Mouse (Mus musculus) gastrocnemius, adult 2 months (tissue): ENCODE data around the gene Sirt4. TPM values are rescaled to one million over a fixed set of nuclear protein-coding genes. Genes with fewer than 3 reads are reported as not detected.

Experiments
- DNase-seq: peaks from one replicate; pipeline ENCODE4 v3.0.0; 2022
- H3K27ac ChIP-seq: fragments of 200-600 bp; 2 replicates; pipeline ENCODE4 v1.8.1; 2022; ENCODE audit warnings: mild to moderate bottlenecking
- H3K4me3 ChIP-seq: fragments of 200-600 bp; 2 replicates; pipeline ENCODE4 v1.8.1; 2022; ENCODE audit warnings: mild to moderate bottlenecking, moderate library complexity
- CTCF ChIP-seq: fragments of 200-600 bp; IDR thresholded peaks from 2 replicates; pipeline ENCODE4 v1.8.1; 2022; ENCODE audit warnings: antibody characterized with exemption, mild to moderate bottlenecking, moderate library complexity
- intact Hi-C: fragments of 180-260 bp; cut with DNase I; formaldehyde crosslinking; loops from one replicate; pipeline ENCODE4 v1.15.1; 2025
- total RNA-seq, 2 experiments: library from RNA; stranded (reverse); gene quantifications; 2 replicates each; pipeline ENCODE4 v1.2.3; 2021

Sirt4 gene
- total RNA-seq, 2 experiments from 2014 or later: 10.9 to 17.3 TPM

DNA sequence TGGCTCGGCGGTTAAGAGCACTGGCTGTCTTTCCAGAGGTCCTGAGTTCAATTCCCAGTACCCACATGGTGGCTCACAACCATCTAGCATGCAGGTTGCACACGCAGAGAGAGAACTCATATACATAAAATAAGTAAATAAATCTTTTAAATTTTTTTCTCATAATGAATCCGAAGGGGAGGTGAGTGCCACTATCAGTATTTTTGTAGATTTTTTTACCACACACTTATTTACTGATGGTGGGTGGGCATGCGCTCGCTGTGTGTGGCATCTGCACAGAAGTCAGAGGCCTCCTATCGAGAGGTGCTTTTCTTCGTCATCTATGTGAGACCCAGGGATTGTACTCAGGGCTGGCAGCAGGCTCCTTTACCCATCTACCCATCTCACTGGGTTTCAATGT, 2.8 kb upstream of the Sirt4 start:
- no peak overlapping the region for H3K4me3 ChIP-seq
- TF ChIP-seq CTCF: no peak
- intact Hi-C loops: no loop called here
- DNase-seq: no peak
- no peak overlapping the region for H3K27ac ChIP-seq

DNA sequence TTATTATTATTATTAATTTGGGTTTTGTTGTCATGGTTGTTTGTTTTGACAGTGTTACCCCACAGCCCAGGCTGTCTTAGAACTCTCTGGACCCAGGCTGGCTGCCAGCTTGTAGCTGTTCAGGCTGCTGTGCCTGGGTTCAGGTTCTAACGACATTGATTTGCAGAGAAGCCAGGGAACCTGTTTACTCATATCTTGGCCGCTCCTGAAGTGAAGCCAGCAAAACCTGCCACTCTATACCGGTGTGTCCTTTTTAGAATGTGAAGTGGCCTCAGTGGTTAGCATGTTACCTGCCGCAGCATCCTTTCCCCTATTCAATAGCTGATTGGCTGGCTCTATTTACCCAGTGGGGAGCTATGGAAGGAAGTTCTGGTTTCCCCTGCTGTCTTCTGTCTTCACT, 2.2 kb upstream of the Sirt4 start:
- Histone ChIP-seq H3K27ac (no peak overlapping the region), H3K4me3 (no peak overlapping the region)
- no peak for DNase-seq
- TF ChIP-seq CTCF: no peak
- intact Hi-C loops: no loop called here

DNA sequence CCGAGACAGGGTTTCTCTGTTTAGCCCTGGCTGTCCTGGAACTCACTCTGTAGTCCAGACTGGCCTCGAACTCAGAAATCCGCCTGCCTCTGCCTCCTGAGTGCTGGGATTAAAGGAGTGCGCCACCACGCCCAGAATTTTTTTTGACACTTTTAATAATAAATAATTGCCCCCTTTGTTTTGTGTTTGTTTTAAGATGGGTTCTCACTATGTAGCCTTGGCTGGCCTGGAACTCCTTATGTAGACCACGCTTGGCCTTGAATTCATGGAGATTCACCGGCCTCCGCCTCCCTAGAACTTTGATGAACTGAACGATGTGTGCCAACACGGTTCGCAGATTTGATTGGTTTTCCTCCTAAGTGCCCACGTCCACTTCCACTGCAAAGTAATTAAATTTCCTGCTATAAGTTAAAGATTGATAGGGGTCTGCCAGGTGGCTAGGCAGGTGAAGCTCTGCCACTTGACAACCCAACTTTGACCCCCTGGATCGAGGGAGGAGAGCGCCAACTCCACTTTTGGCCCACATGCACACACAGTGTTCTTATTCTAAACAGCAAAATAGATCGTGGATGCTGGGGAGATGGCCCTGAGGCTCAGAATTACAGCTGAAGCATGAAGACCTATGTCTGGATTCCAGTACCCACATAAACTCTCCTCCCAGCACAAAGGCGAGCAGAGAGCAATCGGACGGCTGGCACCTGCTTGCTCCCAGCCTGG, 1.1 kb upstream of the Sirt4 start:
- no peak for DNase-seq
- no peak for TF ChIP-seq CTCF
- H3K4me3 ChIP-seq: no peak overlapping the region
- H3K27ac ChIP-seq: no peak overlapping the region
- intact Hi-C loops: no loop called here

- intact Hi-C loops: no loop called here
- no peak for DNase-seq
- peak overlapping the region; percentile 77 for H3K4me3 ChIP-seq
- TF ChIP-seq CTCF: no peak
- peak overlapping the region; percentile 91 for H3K27ac ChIP-seq
These were observed 471 bp upstream of the Sirt4 start for GRCm38 (mm10) chr5:115484996-115485395.

DNA sequence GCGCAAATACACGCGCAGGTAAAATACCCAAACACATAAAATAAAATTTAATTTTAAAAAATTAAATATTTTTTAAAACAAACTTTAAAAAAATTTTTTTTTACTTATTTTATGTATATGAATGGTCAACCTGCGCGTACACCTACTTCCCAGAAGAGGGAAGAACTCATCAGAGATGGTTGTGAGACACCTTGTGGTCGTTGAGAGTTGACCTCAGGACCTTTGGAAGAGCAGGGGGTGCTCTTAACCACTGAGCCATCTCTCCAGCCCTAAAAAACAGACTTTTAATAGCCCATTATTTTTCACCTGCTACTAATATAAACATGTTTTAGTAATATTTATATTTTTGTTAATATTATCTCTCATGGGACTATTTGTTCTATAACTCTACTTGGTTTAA, 1.1 kb downstream of the Sirt4 start:
- peak; percentile 40; the same call in 1 of the 2 replicates for TF ChIP-seq CTCF
- DNase-seq: no peak
- intact Hi-C loops: no loop called here
- H3K27ac ChIP-seq: peak overlapping the region; percentile 91; the same call in 1 of the 2 replicates
- H3K4me3 ChIP-seq: peak overlapping the region; percentile 77

GRCm38 (mm10) chr5:115482390-115483265, 1.9 kb downstream of the Sirt4 start:
- DNase-seq: no peak
- intact Hi-C loops: no loop called here
- H3K4me3 ChIP-seq: no peak overlapping the region
- H3K27ac ChIP-seq: no peak overlapping the region
- TF ChIP-seq CTCF: no peak

DNA sequence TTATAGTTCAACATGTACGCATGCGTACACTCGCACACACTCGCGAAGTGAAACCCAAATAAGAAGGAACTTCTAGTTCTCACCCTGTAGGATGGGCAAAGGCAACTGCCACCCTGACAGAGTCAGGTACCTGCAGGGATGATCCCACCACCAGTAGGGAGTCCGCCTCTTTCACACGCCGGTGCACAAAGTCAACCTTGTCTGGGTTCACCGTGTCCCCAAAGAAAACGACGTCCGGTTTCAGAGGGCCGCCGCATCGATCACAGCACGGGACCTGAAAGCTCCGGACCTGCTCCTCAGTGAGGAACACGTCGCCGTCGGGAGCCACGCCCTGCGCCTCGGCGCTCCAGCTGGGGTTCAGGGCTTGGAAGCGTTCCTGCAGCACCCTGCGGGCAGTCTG, 4.4 kb downstream of the Sirt4 start:
- intact Hi-C loops: no loop called here
- peak; percentile 34 for DNase-seq
- TF ChIP-seq CTCF: no peak
- peak overlapping the region; percentile 47 for H3K4me3 ChIP-seq
- no peak overlapping the region for H3K27ac ChIP-seq

- Histone ChIP-seq H3K4me3 (no peak overlapping the region; the same call in 1 of the 2 replicates), H3K27ac (no peak overlapping the region)
- intact Hi-C loops: no loop called here
- DNase-seq: no peak
- TF ChIP-seq CTCF: no peak
These were observed 5.0 kb downstream of the Sirt4 start for GRCm38 (mm10) chr5:115479561-115479960.

GRCm38 (mm10) chr5:115476107-115476727, 8.3 kb downstream of the Sirt4 start:
- peak overlapping the region; percentile 67 for H3K4me3 ChIP-seq
- intact Hi-C loops: no loop called here
- TF ChIP-seq CTCF: no peak
- DNase-seq: no peak
- H3K27ac ChIP-seq: peak overlapping the region; percentile 85

DNA sequence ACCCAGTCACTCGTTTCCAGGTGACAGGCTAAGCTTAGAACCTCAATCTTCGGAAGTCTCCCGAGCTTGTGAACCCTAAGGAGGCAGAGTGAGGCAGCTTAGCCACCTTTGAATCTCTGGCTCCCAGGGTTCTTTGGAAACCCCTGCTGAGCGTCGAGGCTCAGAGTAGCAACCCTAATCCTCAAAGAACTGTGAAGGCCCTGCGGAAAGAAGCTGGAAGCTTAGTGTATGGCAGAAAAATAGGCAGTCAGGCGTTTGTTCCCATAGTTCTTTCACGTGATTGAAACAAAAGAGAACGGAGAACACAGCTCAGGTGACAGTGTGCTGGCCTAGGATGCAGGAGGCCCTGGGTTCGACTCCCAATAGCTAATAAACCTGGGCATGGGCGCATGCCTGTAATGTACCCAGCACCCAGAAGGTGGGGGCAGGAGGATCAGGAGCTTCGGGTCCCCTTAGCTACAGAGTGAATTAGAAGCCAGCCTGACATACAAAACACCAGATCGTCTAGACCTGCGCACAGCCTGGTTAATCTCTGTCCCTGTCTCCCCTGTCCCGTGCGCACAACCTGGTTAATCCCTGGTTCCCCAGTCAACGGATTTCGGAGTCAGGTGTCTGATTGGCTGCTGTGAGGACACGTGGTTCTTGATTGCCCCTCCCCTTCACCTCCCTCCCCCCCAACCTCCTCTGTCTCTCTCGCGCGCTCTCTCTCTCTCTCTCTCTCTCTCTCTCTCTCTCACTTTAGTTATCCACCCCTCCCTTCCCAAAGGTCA, 9.0 kb downstream of the Sirt4 start:
- no peak for TF ChIP-seq CTCF
- intact Hi-C loops: no loop called here
- peak overlapping the region; percentile 67 for H3K4me3 ChIP-seq
- DNase-seq: peak; percentile 74
- peak overlapping the region; percentile 85 for H3K27ac ChIP-seq

DNA sequence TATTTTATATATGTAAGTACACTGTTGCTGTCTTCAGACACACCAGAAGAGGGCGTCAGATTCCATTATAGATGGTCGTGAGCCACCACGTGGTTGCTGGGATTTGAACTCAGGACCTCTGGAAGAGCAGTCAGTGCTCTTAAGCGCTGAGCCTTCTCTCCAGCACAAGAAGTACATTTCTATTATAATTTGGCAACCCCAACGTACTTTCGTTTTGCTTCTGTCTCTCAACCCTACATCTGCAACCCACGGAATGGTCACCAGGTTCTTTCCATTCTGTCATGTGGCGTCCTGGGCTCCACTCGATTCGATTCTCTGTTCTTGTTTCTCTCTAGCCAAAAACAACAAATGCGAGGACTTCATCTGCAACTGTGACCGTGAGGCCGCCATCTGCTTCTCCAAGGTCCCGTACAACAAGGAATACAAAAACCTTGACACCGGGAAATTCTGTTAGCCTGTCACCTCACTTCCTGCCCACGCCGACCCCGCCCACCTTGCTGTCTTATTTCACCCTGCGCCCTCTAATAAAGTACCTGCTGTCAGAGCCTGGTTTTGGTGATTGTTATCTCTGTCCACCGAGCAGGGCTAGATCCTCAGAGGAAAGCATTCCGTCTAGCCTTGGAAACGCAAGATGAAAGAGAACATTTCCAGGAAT, 10.2 kb downstream of the Sirt4 start:
- DNase-seq: no peak
- H3K4me3 ChIP-seq: peak overlapping the region; percentile 36
- TF ChIP-seq CTCF: no peak
- intact Hi-C loops: no loop called here
- H3K27ac ChIP-seq: no peak overlapping the region

GRCm38 (mm10) chr5:115473191-115473590, 11.3 kb downstream of the Sirt4 start:
- intact Hi-C loops: no loop called here
- TF ChIP-seq CTCF: peak; percentile 9; the same call in 1 of the 2 replicates
- H3K4me3 ChIP-seq: no peak overlapping the region
- no peak overlapping the region for H3K27ac ChIP-seq
- no peak for DNase-seq
